Mouse (Mus musculus) lung, embryonic 15.5 days (tissue): ENCODE data around the gene Slc35b2. TPM values are rescaled to one million over a fixed set of nuclear protein-coding genes. Genes with fewer than 3 reads are reported as not detected.

ENCODE experiments used
- ATAC-seq: fragments of 200-750 bp; cut with Nextera tagmentation; 2 replicates; pipeline ENCODE4 v1.8.0; 2017; ENCODE audit warnings: moderate number of reproducible peaks, borderline replicate concordance; ENCODE audit not compliant: low FRiP score, low TSS enrichment; ENCODE audit errors: extremely low read depth
- H3K27ac ChIP-seq: fragments of 300-500 bp; sonication (generic); 2 replicates; pipeline ENCODE4 v1.5.1; 2015; ENCODE audit warnings: moderate library complexity, mild to moderate bottlenecking, inconsistent platforms
- H3K27me3 ChIP-seq: fragments of 300-500 bp; sonication (generic); 2 replicates; pipeline ENCODE4 v1.6.1; 2015; ENCODE audit warnings: inconsistent platforms
- H3K36me3 ChIP-seq: fragments of 300-500 bp; sonication (generic); 2 replicates; pipeline ENCODE4 v1.6.1; 2015; ENCODE audit warnings: inconsistent platforms
- H3K4me1 ChIP-seq: fragments of 300-500 bp; sonication (generic); 2 replicates; pipeline ENCODE4 v1.6.1; 2015; ENCODE audit warnings: inconsistent platforms
- H3K4me2 ChIP-seq: fragments of 300-500 bp; sonication (generic); 2 replicates; pipeline ENCODE4 v1.6.1; 2015; ENCODE audit warnings: inconsistent platforms, mild to moderate bottlenecking, moderate library complexity
- H3K4me3 ChIP-seq: fragments of 300-500 bp; sonication (generic); 2 replicates; pipeline ENCODE4 v1.5.1; 2015; ENCODE audit warnings: mild to moderate bottlenecking, inconsistent platforms
- H3K9ac ChIP-seq: fragments of 300-500 bp; sonication (generic); 2 replicates; pipeline ENCODE4 v1.6.1; 2015; ENCODE audit warnings: inconsistent platforms
- H3K9me3 ChIP-seq: fragments of 300-500 bp; sonication (generic); 2 replicates; pipeline ENCODE4 v1.6.1; 2016; ENCODE audit warnings: inconsistent platforms
- WGBS: fragments of 180-500 bp; shearing (Covaris S2); methylation state at CpG from one replicate; pipeline ENCODE4 v1.1.7; 2015; 5-methylcytosine and 5-hydroxymethylcytosine counted together
- polyA plus RNA-seq: library from polyadenylated mRNA; unstranded; fragments of >200 nt; fragmentation: Nextera tagmentation; extraction: Ambion mirVana; gene quantifications from 2 replicates; pipeline ENCODE4 v1.2.1, GENCODE M21; 2015

Gene Slc35b2
- polyA plus RNA-seq, 1 experiment from 2014 or later: 141 TPM

GRCm38 (mm10) chr17:45616679-45617078, 53.0 kb downstream of the Slc35b2 start:
- no peak overlapping the region for H3K27ac ChIP-seq
- WGBS: 86% methylated on average over 3 of the region's 3 CpGs
- no peaks in the 10 kb centered on the region for H3K9me3 ChIP-seq
- no peaks in the 10 kb centered on the region for H3K36me3 ChIP-seq
- no peak for ATAC-seq
- H3K4me1 ChIP-seq: peaks cover 14% of the 10 kb centered on the region
- no peak overlapping the region for H3K4me2 ChIP-seq
- no peak overlapping the region for H3K9ac ChIP-seq
- H3K27me3 ChIP-seq: no peaks in the 10 kb centered on the region
- H3K4me3 ChIP-seq: no peak overlapping the region

Other genes starting within 250 kb of the Slc35b2 start
- gene Cdc5l, start 130.1 kb upstream of the Slc35b2 start, polyA plus RNA-seq: 59.2 and 61.1 TPM in 2 replicates
- gene Spats1, start 88.5 kb upstream of the Slc35b2 start, polyA plus RNA-seq: 0.48 and 0.52 TPM in 2 replicates
- gene Aars2, start 57.0 kb upstream of the Slc35b2 start, polyA plus RNA-seq: 20.6 and 21.0 TPM in 2 replicates
- gene Tcte1, start 40.4 kb upstream of the Slc35b2 start, polyA plus RNA-seq: 0.82 and 0.94 TPM in 2 replicates
- 1.7 and 2.0 TPM in 2 replicates for gene Tmem151b, start 14.2 kb upstream of the Slc35b2 start, polyA plus RNA-seq
- 3.0 and 5.0 TPM in 2 replicates for gene Nfkbie, start 8.2 kb upstream of the Slc35b2 start, polyA plus RNA-seq
- 1,572 and 1,619 TPM in 2 replicates for gene Hsp90ab1, start 9.4 kb downstream of the Slc35b2 start, polyA plus RNA-seq
- 92.1 and 103 TPM in 2 replicates for gene Slc29a1, start 35.7 kb downstream of the Slc35b2 start, polyA plus RNA-seq
- 0.36 and 0.41 TPM in 2 replicates for gene Mymx, start 38.2 kb downstream of the Slc35b2 start, polyA plus RNA-seq
- gene Capn11, start 95.5 kb downstream of the Slc35b2 start, polyA plus RNA-seq: 0.31 and 0.41 TPM in 2 replicates
- gene Mrpl14, start 122.4 kb downstream of the Slc35b2 start, polyA plus RNA-seq: 169 and 180 TPM in 2 replicates
- gene Tmem63b, start 123.0 kb downstream of the Slc35b2 start, polyA plus RNA-seq: 41.3 and 48.0 TPM in 2 replicates
- not detected in 2 replicates for gene 1600014C23Rik, start 170.0 kb downstream of the Slc35b2 start, polyA plus RNA-seq